ENCODE assay signal across 8 mouse cellular contexts in the genomic region with DNA sequence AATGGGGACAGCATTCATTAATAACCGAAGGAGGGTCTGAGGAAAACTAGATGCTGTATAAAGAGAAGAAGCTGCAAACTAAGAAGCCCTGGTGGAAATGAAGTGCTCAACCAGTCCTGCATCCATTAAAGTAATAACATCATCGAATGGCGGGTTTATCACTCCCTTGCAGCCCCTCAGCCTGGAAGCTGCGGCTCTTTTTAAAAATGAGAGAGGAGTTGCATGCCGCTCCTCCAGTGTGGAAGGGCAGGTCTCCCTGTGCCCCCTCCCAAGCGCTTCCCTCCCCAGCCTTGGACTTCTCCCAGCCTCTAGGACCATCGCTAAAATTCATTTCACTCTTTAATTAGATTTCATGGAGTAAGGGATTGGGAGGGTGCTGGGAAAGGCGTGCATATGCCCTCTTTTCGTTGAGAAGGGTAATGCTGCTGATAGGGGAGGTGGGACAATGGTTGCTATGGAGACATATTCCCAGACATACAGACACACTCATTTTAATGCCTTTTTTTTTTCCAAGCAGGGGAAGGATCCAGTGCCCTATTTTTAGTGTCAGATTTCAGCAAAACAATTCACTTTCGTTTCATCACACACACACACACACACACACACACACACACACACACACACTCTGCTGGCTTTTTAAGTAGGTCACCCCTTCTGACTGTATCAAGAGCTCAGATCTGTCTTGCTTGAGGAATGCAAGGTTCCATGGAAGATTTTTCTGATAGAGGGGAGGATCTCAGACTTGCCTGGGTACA. TPM values are rescaled to one million over a fixed set of nuclear protein-coding genes. Genes with fewer than 3 reads are reported as not detected.
DNase-seq lines count a peak whose midpoint lies in the region; ATAC-seq and TF ChIP-seq lines count a peak whose summit lies in the region.

No protein-coding gene starts in this region.

- H3K27ac ChIP-seq in lung, embryonic 14.5 days (ENCODE audit: low read depth), result no peak overlapping the region
- H3K27ac ChIP-seq in hindbrain, embryonic 14.5 days, result peak overlapping the region; percentile 85
- H3K27ac ChIP-seq in stomach, postnatal 0 days (replicated peaks), result no peak overlapping the region
- no peak overlapping the region for H3K27ac ChIP-seq in heart, embryonic 12.5 days (ENCODE audit: poor library complexity, severe bottlenecking)

- no peak for TF ChIP-seq EP300 in stomach, postnatal 0 days (optimal IDR thresholded peaks at IDR 0.05)

- peak overlapping the region; percentile 14; the same call in 1 of the 2 replicates for H3K4me2 ChIP-seq in lung, embryonic 14.5 days
- peak overlapping the region; percentile 45 for H3K4me2 ChIP-seq in hindbrain, embryonic 14.5 days (replicated peaks)
- H3K4me2 ChIP-seq in stomach, postnatal 0 days (replicated peaks; ENCODE audit: low read depth), result peak overlapping the region; percentile 41; the same call in 1 of the 2 replicates
- H3K4me2 ChIP-seq in heart, embryonic 12.5 days, result no peak overlapping the region

- H3K4me1 ChIP-seq in lung, embryonic 14.5 days (ENCODE audit: insufficient read depth), result no peaks in the 10 kb centered on the region
- H3K4me1 ChIP-seq in hindbrain, embryonic 14.5 days (replicated peaks; ENCODE audit: control insufficient read depth, insufficient read depth, low read length), result peaks cover 21% of the 10 kb centered on the region
- H3K4me1 ChIP-seq in stomach, postnatal 0 days (replicated peaks; ENCODE audit: control insufficient read depth, insufficient read depth), result no peaks in the 10 kb centered on the region
- H3K4me1 ChIP-seq in heart, embryonic 12.5 days (replicated peaks), result 0 out of 2 replicates have a peak, but pooled peaks cover 2% of the 10 kb centered on the region

- H3K4me3 ChIP-seq in lung, embryonic 14.5 days (ENCODE audit: low read depth, low read length), result no peak overlapping the region
- H3K4me3 ChIP-seq in hindbrain, embryonic 14.5 days (replicated peaks; ENCODE audit: low read length), result no peak overlapping the region
- peak overlapping the region; percentile 13; the same call in 1 of the 2 replicates for H3K4me3 ChIP-seq in stomach, postnatal 0 days (ENCODE audit: low read depth, low read length)
- H3K4me3 ChIP-seq in heart, embryonic 12.5 days, result no peak overlapping the region

- H3K27me3 ChIP-seq in lung, embryonic 14.5 days (ENCODE audit: insufficient read depth, low read length), result no peaks in the 10 kb centered on the region
- no peaks in the 10 kb centered on the region for H3K27me3 ChIP-seq in hindbrain, embryonic 14.5 days (ENCODE audit: control insufficient read depth, insufficient read depth, low read length)
- no peaks in the 10 kb centered on the region for H3K27me3 ChIP-seq in stomach, postnatal 0 days (ENCODE audit: control insufficient read depth, insufficient read depth, low read length)
- no peaks in the 10 kb centered on the region for H3K27me3 ChIP-seq in heart, embryonic 12.5 days (replicated peaks)

- no peak overlapping the region for H3K9ac ChIP-seq in lung, embryonic 14.5 days
- peak overlapping the region; percentile 16; the same call in 1 of the 2 replicates for H3K9ac ChIP-seq in hindbrain, embryonic 14.5 days
- H3K9ac ChIP-seq in stomach, postnatal 0 days (ENCODE audit: low read length), result no peak overlapping the region
- no peak overlapping the region for H3K9ac ChIP-seq in heart, embryonic 12.5 days

- ATAC-seq in CD4-positive, CD25-positive, alpha-beta regulatory T cell, adult 4 months, result no peak
- peak; percentile 38; the same call in 1 of the 2 replicates for ATAC-seq in lung, embryonic 14.5 days (ENCODE audit: insufficient read depth)
- peak; percentile 89 for ATAC-seq in hindbrain, embryonic 14.5 days (ENCODE audit: low FRiP score)
- no peak for ATAC-seq in stomach, postnatal 0 days (ENCODE audit: low FRiP score, low TSS enrichment)
- ATAC-seq in heart, embryonic 12.5 days (ENCODE audit: insufficient number of reproducible peaks, low FRiP score), result no peak

- WGBS in lung, embryonic 14.5 days, result 17% methylated on average over 10 of the region's 10 CpGs
- 17% methylated on average over 10 of the region's 10 CpGs for WGBS in hindbrain, embryonic 14.5 days
- WGBS in stomach, postnatal 0 days, result 35% methylated on average over 10 of the region's 10 CpGs
- 52% methylated on average over 10 of the region's 10 CpGs for WGBS in heart, embryonic 12.5 days

- TF ChIP-seq CTCF in lung, embryonic 14.5 days (IDR thresholded peaks at IDR 0.05; ENCODE audit: low read depth), result no peak
- no peak for TF ChIP-seq CTCF in stomach, postnatal 0 days (IDR thresholded peaks at IDR 0.05; ENCODE audit: low read depth)

- no peaks in the 10 kb centered on the region for H3K9me3 ChIP-seq in lung, embryonic 14.5 days (ENCODE audit: low read depth, low read length)
- 0 out of 2 replicates have a peak, but pooled peaks cover 7% of the 10 kb centered on the region for H3K9me3 ChIP-seq in hindbrain, embryonic 14.5 days (ENCODE audit: control insufficient read depth, low read length)
- no peaks in the 10 kb centered on the region for H3K9me3 ChIP-seq in stomach, postnatal 0 days (ENCODE audit: control insufficient read depth, low read length)
- H3K9me3 ChIP-seq in heart, embryonic 12.5 days (replicated peaks), result no peaks in the 10 kb centered on the region

- peak; percentile 34 for DNase-seq in CD4-positive, CD25-positive, alpha-beta regulatory T cell, adult 2 months (ENCODE audit: low read depth, low spot score)
- peak; percentile 57 for DNase-seq in lung, embryonic 14.5 days
- no peak for DNase-seq in lung, postnatal 25 days (ENCODE audit: low spot score)
- peak; percentile 69 for DNase-seq in hindbrain, embryonic 14.5 days (ENCODE audit: low spot score)
- DNase-seq in lung, postnatal 14 days, result peak; percentile 43
- no peak for DNase-seq in stomach, postnatal 0 days (ENCODE audit: low spot score)

- no peaks in the 10 kb centered on the region for H3K36me3 ChIP-seq in lung, embryonic 14.5 days (ENCODE audit: insufficient read depth)
- H3K36me3 ChIP-seq in hindbrain, embryonic 14.5 days (replicated peaks; ENCODE audit: control insufficient read depth, insufficient read depth), result no peaks in the 10 kb centered on the region
- no peaks in the 10 kb centered on the region for H3K36me3 ChIP-seq in stomach, postnatal 0 days (ENCODE audit: control insufficient read depth, insufficient read depth, low read length)
- H3K36me3 ChIP-seq in heart, embryonic 12.5 days, result no peaks in the 10 kb centered on the region

RNA-seq across cellular contexts. Expression of a gene that starts 35.4 kb away (rescaled TPM):
- 1 to 10 TPM in 1 of 2 experiments, under 1 TPM in 1; 0.73 to 1.0 TPM for polyA plus RNA-seq in CD4-positive, CD25-positive, alpha-beta regulatory T cell, adult 4 months (2017; shearing (Covaris generic))
- polyA plus RNA-seq in lung, embryonic 14.5 days (2014; fragmentation: Nextera tagmentation; extraction: Ambion mirVana), result 7.5 and 7.9 TPM in 2 replicates
- 3.6 and 3.7 TPM in 2 replicates for polyA plus RNA-seq in hindbrain, embryonic 14.5 days (2014; fragmentation: Nextera tagmentation; extraction: Ambion mirVana)
- 5.3 and 5.8 TPM in 2 replicates for polyA plus RNA-seq in stomach, postnatal 0 days (2015; fragmentation: Nextera tagmentation; extraction: Ambion mirVana)
- 6.8 and 7.3 TPM in 2 replicates for polyA plus RNA-seq in heart, embryonic 12.5 days (2016; fragmentation: Nextera tagmentation; extraction: Ambion mirVana)

Comparison
In these comparisons a context has a peak if more than half of its experiments do, and no peak if none do; other contexts are left out.
1. DNase-seq: peak in CD4-positive, CD25-positive, alpha-beta regulatory T cell, adult 2 months (single experiment), lung, embryonic 14.5 days (single experiment), hindbrain, embryonic 14.5 days (single experiment) and lung, postnatal 14 days (single experiment); none in lung, postnatal 25 days (single experiment) and stomach, postnatal 0 days (single experiment).
2. ATAC-seq: peak in lung, embryonic 14.5 days (single experiment) and hindbrain, embryonic 14.5 days (single experiment); none in CD4-positive, CD25-positive, alpha-beta regulatory T cell, adult 4 months (single experiment), stomach, postnatal 0 days (single experiment) and heart, embryonic 12.5 days (single experiment).